Mouse (Mus musculus): ENCODE measurements at regions not wholly inside any gene's neighbourhood (a gene's known extent, or its start where the extent isn't known, plus 50 kb on each side); places are given as distances from the start of the nearest gene placed in this dataset.

DNA sequence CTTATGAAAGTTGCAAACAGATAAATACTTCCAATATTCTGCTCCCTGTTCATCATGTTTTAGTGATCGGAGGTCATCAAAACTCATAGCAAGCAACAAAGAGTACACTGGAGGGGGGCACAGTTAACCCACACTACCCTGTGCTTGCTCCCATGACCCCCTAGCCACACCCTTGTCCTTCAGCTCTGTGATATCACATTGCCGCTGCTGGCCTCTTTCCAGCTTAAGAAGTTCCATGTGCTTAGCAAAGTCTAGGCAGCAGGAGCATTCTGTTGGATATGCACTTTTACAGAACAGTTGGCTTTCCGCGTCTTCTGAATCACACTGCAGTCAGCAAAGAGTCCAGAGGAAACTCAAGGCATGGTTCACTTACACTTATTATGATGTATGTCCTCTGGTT, 180.4 kb upstream of the Gm17509 start:
- TF ChIP-seq POLR2A (IDR thresholded peaks at IDR 0.05; ENCODE audit: insufficient read length, low read depth) (no peak), SRF (IDR thresholded peaks at IDR 0.05; ENCODE audit: control insufficient read depth, insufficient read length, low read depth) (no peak), USF1 (IDR thresholded peaks at IDR 0.05; ENCODE audit: low read depth) (no peak), MAX (IDR thresholded peaks at IDR 0.05; ENCODE audit: low read depth) (no peak), TCF12 (IDR thresholded peaks at IDR 0.05; ENCODE audit: insufficient read depth, poor library complexity, severe bottlenecking) (no peak), E2F4 (IDR thresholded peaks at IDR 0.05; ENCODE audit: insufficient read depth) (no peak), POLR2AphosphoS2 (IDR thresholded peaks at IDR 0.05; ENCODE audit: insufficient read length, low read depth) (no peak), REST (IDR thresholded peaks at IDR 0.05; ENCODE audit: insufficient read depth, insufficient read length) (no peak), TCF3 (IDR thresholded peaks at IDR 0.05; ENCODE audit: insufficient read length, low read depth) (no peak)
